Mouse (Mus musculus) liver, embryonic 14.5 days (tissue): ENCODE measurements at regions not wholly inside any gene's neighbourhood (a gene's known extent, or its start where the extent isn't known, plus 50 kb on each side); places are given as distances from the start of the nearest gene placed in this dataset.

ENCODE experiments used
- ATAC-seq: fragments of 200-750 bp; cut with Nextera tagmentation; 2 replicates; pipeline ENCODE4 v1.8.0; 2017; ENCODE audit warnings: moderate number of reproducible peaks, mild to moderate bottlenecking, moderate library complexity; ENCODE audit not compliant: insufficient read depth
- DNase-seq, 3 experiments: peaks; one replicate each; pipeline ENCODE4 v3.0.0-alpha.2; 2012 to 2013; ENCODE audit warnings: low read depth in 3 of 3, low spot score in 3 of 3
- H3K27ac ChIP-seq: fragments of 300-500 bp; sonication (generic); 2 replicates; pipeline ENCODE4 v1.5.1; 2014; ENCODE audit warnings: moderate library complexity, mild to moderate bottlenecking, control low read depth, inconsistent platforms
- H3K27me3 ChIP-seq: fragments of 300-500 bp; sonication (generic); 2 replicates; pipeline ENCODE4 v1.6.1; 2014; ENCODE audit warnings: mild to moderate bottlenecking, low read length, moderate library complexity; ENCODE audit not compliant: control insufficient read depth, insufficient read depth
- H3K36me3 ChIP-seq: fragments of 300-500 bp; sonication (generic); replicated peaks from 2 replicates; pipeline ENCODE4 v1.6.1; 2014; ENCODE audit warnings: low read depth; ENCODE audit not compliant: control insufficient read depth, insufficient read depth
- H3K4me1 ChIP-seq, 2 experiments: fragments of 200-500 bp in 1 of 2; fragments of 300-500 bp in 1 of 2; sonication (generic) in 1 of 2; replicated peaks; 2 replicates each; pipeline ENCODE4 v1.6.1; 2012 to 2014; ENCODE audit warnings: antibody characterized with exemption in 1 of 2, inconsistent platforms in 1 of 2, low read length in 1 of 2; ENCODE audit not compliant: control insufficient read depth in 2 of 2, insufficient read depth in 2 of 2
- H3K4me2 ChIP-seq: fragments of 300-500 bp; sonication (generic); 2 replicates; pipeline ENCODE4 v1.6.1; 2014; ENCODE audit warnings: low read depth, mild to moderate bottlenecking, control low read depth, moderate library complexity
- H3K4me3 ChIP-seq, 2 experiments: fragments of 200-500 bp in 1 of 2; fragments of 300-500 bp in 1 of 2; sonication (generic) in 1 of 2; 2 replicates each; pipeline ENCODE4 v1.5.1; 2012 to 2014; ENCODE audit warnings: low read depth in 2 of 2, low read length in 2 of 2, mild to moderate bottlenecking in 2 of 2, control low read depth in 1 of 2, inconsistent platforms in 1 of 2, moderate library complexity in 1 of 2; ENCODE audit not compliant: insufficient read depth in 1 of 2
- H3K9ac ChIP-seq: fragments of 300-500 bp; sonication (generic); replicated peaks from 2 replicates; pipeline ENCODE4 v1.6.1; 2014; ENCODE audit warnings: mild to moderate bottlenecking, control low read depth, moderate library complexity
- H3K9me3 ChIP-seq: fragments of 300-500 bp; sonication (generic); 2 replicates; pipeline ENCODE4 v1.6.1; 2016; ENCODE audit warnings: low read length, mixed read lengths; ENCODE audit not compliant: control insufficient read depth
- CTCF ChIP-seq: IDR thresholded peaks from 2 replicates; pipeline ENCODE4 v1.5.1; 2016; ENCODE audit warnings: antibody characterized with exemption, low read depth, control low read depth
- EP300 ChIP-seq: IDR thresholded peaks from 2 replicates; pipeline ENCODE4 v1.6.1; 2016; ENCODE audit warnings: antibody characterized with exemption, low read depth
- WGBS: fragments of 180-500 bp; shearing (Covaris S2); extraction: QIAGEN DNeasy Blood & Tissue Kit; methylation state at CpG from one replicate; pipeline ENCODE4 v1.1.7; 2014; ENCODE audit not compliant: insufficient replicate concordance; 5-methylcytosine and 5-hydroxymethylcytosine counted together

GRCm38 (mm10) chr10:125500338-125500737 is 111.1 kb upstream of the Slc16a7 start:
- no peak for DNase-seq
- ATAC-seq = no peak
- no peak overlapping the region for H3K4me3 ChIP-seq
- H3K4me1 ChIP-seq = no peaks in the 10 kb centered on the region
- H3K4me2 ChIP-seq = no peak overlapping the region
- no peaks in the 10 kb centered on the region for H3K36me3 ChIP-seq
- H3K27me3 ChIP-seq = no peaks in the 10 kb centered on the region
- TF ChIP-seq CTCF (no peak), EP300 (no peak)
- WGBS = 71% methylated on average over 4 of the region's 4 CpGs
- no peak overlapping the region for H3K27ac ChIP-seq
- no peaks in the 10 kb centered on the region for H3K9me3 ChIP-seq
- H3K9ac ChIP-seq = no peak overlapping the region

DNA sequence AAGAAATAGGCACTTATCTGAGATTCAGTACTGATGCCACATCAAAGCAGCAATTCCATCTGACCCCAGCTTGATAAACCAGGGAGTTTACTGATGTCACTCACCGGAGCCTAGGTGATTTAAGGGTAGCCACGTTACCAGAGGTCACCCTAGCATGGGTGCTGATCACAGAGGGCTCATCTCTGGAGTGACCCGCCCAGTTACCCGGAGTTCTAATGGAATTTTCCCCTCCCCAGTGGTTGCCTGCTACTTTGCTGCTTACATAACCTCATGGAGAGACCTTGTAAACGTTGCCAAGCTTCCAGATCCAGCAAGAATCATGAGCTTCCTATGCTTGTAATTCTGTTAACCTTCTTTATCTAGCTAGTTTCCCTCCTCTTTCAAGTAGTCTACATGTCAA is 125.8 kb upstream of the Slc16a7 start:
- no peak overlapping the region for H3K27ac ChIP-seq
- no peak for TF ChIP-seq CTCF
- no peak for TF ChIP-seq EP300
- H3K9ac ChIP-seq = no peak overlapping the region
- no peak overlapping the region for H3K4me3 ChIP-seq
- H3K4me1 ChIP-seq = no peaks in the 10 kb centered on the region
- no peaks in the 10 kb centered on the region for H3K27me3 ChIP-seq
- H3K4me2 ChIP-seq = no peak overlapping the region
- ATAC-seq = no peak
- no peaks in the 10 kb centered on the region for H3K36me3 ChIP-seq
- no peak for DNase-seq
- H3K9me3 ChIP-seq = no peaks in the 10 kb centered on the region
- 50% methylated on average over 5 of the region's 5 CpGs for WGBS

- TF ChIP-seq EP300 (no peak), CTCF (no peak)
- Histone ChIP-seq H3K36me3 (no peaks in the 10 kb centered on the region), H3K27me3 (no peaks in the 10 kb centered on the region), H3K4me2 (no peak overlapping the region), H3K4me1 (no peaks in the 10 kb centered on the region), H3K9ac (no peak overlapping the region), H3K9me3 (no peaks in the 10 kb centered on the region), H3K27ac (no peak overlapping the region), H3K4me3 (no peak overlapping the region)
- WGBS = 64% methylated on average over 6 of the region's 6 CpGs
- no peak for DNase-seq
- ATAC-seq = no peak
These were observed 141.6 kb upstream of the Slc16a7 start for GRCm38 (mm10) chr10:125530876-125531275.

GRCm38 (mm10) chr10:125538316-125538715 is 149.1 kb upstream of the Slc16a7 start:
- Histone ChIP-seq H3K4me3 (no peak overlapping the region), H3K9ac (no peak overlapping the region), H3K4me1 (no peaks in the 10 kb centered on the region), H3K27ac (no peak overlapping the region), H3K4me2 (no peak overlapping the region), H3K9me3 (no peaks in the 10 kb centered on the region), H3K27me3 (no peaks in the 10 kb centered on the region), H3K36me3 (no peaks in the 10 kb centered on the region)
- ATAC-seq = no peak
- TF ChIP-seq CTCF = peak; percentile 31; the same call in 1 of the 2 replicates
- no peak for TF ChIP-seq EP300
- WGBS = 34% methylated on average over 1 of the region's 1 CpGs
- no peak for DNase-seq

DNA sequence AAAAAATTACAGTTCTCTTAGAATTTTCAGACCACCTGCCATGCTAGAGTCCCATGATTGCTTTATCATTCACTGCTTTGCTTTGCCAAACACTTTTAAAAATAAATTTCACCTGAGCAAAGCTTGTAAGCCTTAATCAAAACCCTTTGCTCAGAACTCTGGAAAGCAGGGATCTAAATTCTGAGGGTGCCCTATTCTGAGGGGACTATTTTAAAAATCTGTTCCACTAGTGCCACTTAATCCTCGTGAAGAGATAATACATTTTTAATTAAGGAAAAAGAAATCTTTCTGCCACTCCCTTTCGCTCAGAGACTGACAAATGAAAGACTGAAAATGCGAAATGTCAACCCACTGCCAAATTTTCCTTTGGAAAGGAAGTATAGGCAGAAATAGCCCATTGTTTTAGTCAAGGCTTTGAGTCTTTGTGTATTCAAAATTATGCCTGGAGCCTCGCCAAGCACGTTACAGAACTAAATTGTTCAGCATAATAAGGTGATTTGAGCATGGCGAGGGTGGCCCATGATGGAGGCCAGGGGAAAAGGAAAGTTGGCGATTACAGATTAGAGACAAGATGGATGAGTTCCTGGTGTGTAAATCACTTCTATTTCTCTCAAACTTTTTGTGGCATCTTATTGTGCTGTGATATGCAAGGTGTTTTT is 197.4 kb upstream of the Slc16a7 start:
- H3K27ac ChIP-seq = no peak overlapping the region
- WGBS = 51% methylated on average over 7 of the region's 7 CpGs

More for the DNA sequence above, 197.4 kb upstream of the Slc16a7 start:
- H3K9me3 ChIP-seq = no peaks in the 10 kb centered on the region
- no peaks in the 10 kb centered on the region for H3K4me1 ChIP-seq
- H3K36me3 ChIP-seq = no peaks in the 10 kb centered on the region
- ATAC-seq (no peak), DNase-seq (no peak)
- no peak overlapping the region for H3K4me3 ChIP-seq
- H3K27me3 ChIP-seq = no peaks in the 10 kb centered on the region
- no peak overlapping the region for H3K4me2 ChIP-seq
- TF ChIP-seq EP300 = no peak
- TF ChIP-seq CTCF = no peak
- no peak overlapping the region for H3K9ac ChIP-seq
